Mouse (Mus musculus) thymus, adult 2 months (tissue): ENCODE results near the gene Dvl2. TPM values are rescaled to one million over a fixed set of nuclear protein-coding genes. Genes with fewer than 3 reads are reported as not detected.
"Not testable (repeated sequence)": the region's sequence is repeated elsewhere in the genome, so short reads cannot be mapped to it uniquely, and the experiment has no call there.

Experiments
- DNase-seq: peaks from one replicate; pipeline ENCODE4 v3.0.0; 2021
- H3K27ac ChIP-seq: fragments of 200-500 bp; 2 replicates; pipeline ENCODE4 v1.5.1; 2012; ENCODE audit warnings: low read length, control low read depth; ENCODE audit not compliant: control insufficient read depth, insufficient read depth
- H3K27me3 ChIP-seq: fragments of 200-500 bp; 2 replicates; pipeline ENCODE4 v1.6.1; 2012; ENCODE audit warnings: mild to moderate bottlenecking, low read length, moderate library complexity, mixed read lengths; ENCODE audit not compliant: control insufficient read depth, insufficient read depth
- H3K36me3 ChIP-seq: fragments of 200-500 bp; 2 replicates; pipeline ENCODE4 v1.6.1; 2012; ENCODE audit warnings: mild to moderate bottlenecking, low read length, moderate library complexity; ENCODE audit not compliant: control insufficient read depth, insufficient read depth
- H3K4me1 ChIP-seq: fragments of 200-500 bp; replicated peaks from 2 replicates; pipeline ENCODE4 v1.6.1; 2012; ENCODE audit warnings: low read length; ENCODE audit not compliant: control insufficient read depth, insufficient read depth
- H3K4me3 ChIP-seq: fragments of 200-500 bp; 2 replicates; pipeline ENCODE4 v1.5.1; 2012; ENCODE audit warnings: mild to moderate bottlenecking, low read length, control low read depth, moderate library complexity; ENCODE audit not compliant: control insufficient read depth, insufficient read depth
- CTCF ChIP-seq: fragments of 200-500 bp; IDR thresholded peaks from 2 replicates; pipeline ENCODE4 v1.5.1; 2012; ENCODE audit warnings: mild to moderate bottlenecking, control low read depth, low read length, moderate library complexity, borderline replicate concordance; ENCODE audit not compliant: control insufficient read depth, poor library complexity, insufficient read depth; ENCODE audit errors: extremely low read depth
- POLR2A ChIP-seq: fragments of 200-500 bp; IDR thresholded peaks from 2 replicates; pipeline ENCODE4 v1.6.1; 2012; ENCODE audit warnings: mild to moderate bottlenecking, low read length, control low read depth, moderate library complexity; ENCODE audit not compliant: control insufficient read depth, poor library complexity, insufficient read depth; ENCODE audit errors: extremely low read depth
- WGBS: fragments of 180-500 bp; shearing (Covaris S2); methylation state at CpG from one replicate; pipeline ENCODE4 v1.1.7; 2018; 5-methylcytosine and 5-hydroxymethylcytosine counted together
- polyA plus RNA-seq: library from polyadenylated mRNA; depleted of rRNA; stranded (reverse); fragments of >200 nt; gene quantifications from 2 replicates; pipeline ENCODE4 v1.2.3, GENCODE M21; 2012

Gene Dvl2
- polyA plus RNA-seq, 1 experiment: 52.4 TPM

DNA sequence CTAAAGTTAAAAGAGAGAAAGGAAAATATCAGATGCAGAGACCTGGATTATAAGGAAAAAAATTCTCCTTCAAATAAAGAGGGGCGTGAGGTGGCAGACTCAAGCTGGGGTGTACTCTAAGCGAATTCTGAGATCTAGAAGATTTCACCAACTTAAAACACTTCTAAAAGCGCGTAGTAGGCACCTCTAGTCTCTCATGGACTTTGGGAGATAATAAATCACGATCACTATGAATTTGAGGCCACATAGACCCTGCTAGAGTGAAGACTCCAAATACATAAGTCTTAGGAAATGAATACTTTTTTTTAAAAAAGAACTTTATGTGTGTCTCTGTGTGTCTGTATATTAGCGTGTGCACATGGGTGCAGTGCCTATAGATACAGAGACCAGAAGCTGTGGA is 15.3 kb downstream of the Dvl2 start:
- Histone ChIP-seq H3K4me1 (peaks cover 37% of the 10 kb centered on the region), H3K4me3 (no peak overlapping the region), H3K27ac (no peak overlapping the region), H3K36me3 (peaks cover 9% of the 10 kb centered on the region; the same call in 1 of the 2 replicates), H3K27me3 (no peaks in the 10 kb centered on the region)
- no peak for DNase-seq
- TF ChIP-seq POLR2A (no peak), CTCF (no peak)
- WGBS: 80% methylated on average over 6 of the region's 6 CpGs

- not testable (repeated sequence) for DNase-seq, H3K4me3 ChIP-seq, H3K36me3 ChIP-seq, H3K27me3 ChIP-seq, H3K27ac ChIP-seq
- 90% methylated on average over 2 of the region's 2 CpGs for WGBS
- peaks cover 41% of the 10 kb centered on the region for H3K4me1 ChIP-seq
Observed at GRCm38 (mm10) chr11:70016177-70016576, 15.8 kb downstream of the Dvl2 start.

- TF ChIP-seq CTCF: no peak
- Histone ChIP-seq H3K27me3 (no peaks in the 10 kb centered on the region), H3K4me1 (peaks cover 46% of the 10 kb centered on the region), H3K27ac (peak within 1 kb of the TSS; percentile 49; the same call in 1 of the 2 replicates), H3K36me3 (peaks cover 4% of the 10 kb centered on the region; the same call in 1 of the 2 replicates), H3K4me3 (no peak within 1 kb of the TSS)
- 94% methylated on average over 3 of the region's 3 CpGs for WGBS
- no peak for DNase-seq
Observed at GRCm38 (mm10) chr11:70016669-70017068, 16.3 kb downstream of the Dvl2 start, which contains the start of gene Dlg4. Gene Dlg4 (plus strand): TSS chr11:70016942.

- TF ChIP-seq POLR2A (no peak), CTCF (no peak)
- Histone ChIP-seq H3K4me1 (peaks cover 48% of the 10 kb centered on the region), H3K4me3 (no peak overlapping the region), H3K27me3 (no peaks in the 10 kb centered on the region), H3K27ac (0 out of 2 replicates have a peak overlapping the region, but pooled peaks have one; percentile 49), H3K36me3 (no peaks in the 10 kb centered on the region)
- no peak for DNase-seq
- 78% methylated on average over 7 of the region's 7 CpGs for WGBS
Observed at GRCm38 (mm10) chr11:70017199-70017767, 16.9 kb downstream of the Dvl2 start.

DNA sequence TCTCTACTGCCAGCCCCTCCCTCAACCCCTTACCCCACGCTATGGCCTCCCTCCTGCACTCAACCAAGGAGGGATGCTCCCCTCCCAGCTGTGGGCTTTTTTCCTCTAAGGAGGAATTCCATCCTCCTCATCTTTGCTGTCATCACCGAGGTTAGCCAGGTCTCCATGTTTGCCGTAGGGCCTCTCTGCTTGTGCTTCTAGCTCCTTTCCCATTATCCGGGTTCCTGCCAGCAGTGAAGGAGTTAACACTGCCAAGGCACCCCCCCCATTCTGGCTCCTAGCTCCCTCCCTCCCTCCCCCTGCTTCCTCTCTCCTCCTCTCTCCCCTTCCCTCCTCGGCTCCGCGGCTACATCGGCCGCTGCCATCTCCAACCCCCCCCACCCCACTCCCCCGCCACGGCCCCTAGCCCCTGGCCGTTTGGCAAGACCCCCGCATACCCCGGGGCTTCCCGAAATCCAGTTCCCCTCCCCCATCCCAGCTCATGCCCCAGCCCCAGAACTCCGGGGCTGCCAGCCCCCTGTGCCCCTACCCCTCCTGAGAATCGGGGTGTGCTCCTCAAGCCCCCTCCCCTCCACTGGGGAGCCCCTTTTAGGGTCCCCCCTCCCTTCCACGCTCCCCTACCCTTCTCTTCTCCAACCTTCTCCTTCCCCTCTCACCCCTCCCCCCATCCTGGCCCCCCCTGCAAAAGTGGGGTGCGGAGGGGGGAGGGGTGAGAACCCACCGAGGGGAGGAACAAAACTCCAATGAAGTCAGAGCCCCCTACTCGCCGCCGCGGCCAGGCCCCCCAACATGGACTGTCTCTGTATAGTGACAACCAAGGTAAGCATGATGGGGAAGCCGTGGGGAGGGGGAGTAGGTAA is 18.0 kb downstream of the Dvl2 start:
- peak; percentile 58 for DNase-seq
- Histone ChIP-seq H3K27ac (peak overlapping the region; percentile 84), H3K36me3 (no peaks in the 10 kb centered on the region), H3K4me3 (peak overlapping the region; percentile 55), H3K4me1 (peaks cover 48% of the 10 kb centered on the region), H3K27me3 (no peaks in the 10 kb centered on the region)
- WGBS: 1% methylated on average over 25 of the region's 25 CpGs
- TF ChIP-seq CTCF (no peak), POLR2A (no peak)

DNA sequence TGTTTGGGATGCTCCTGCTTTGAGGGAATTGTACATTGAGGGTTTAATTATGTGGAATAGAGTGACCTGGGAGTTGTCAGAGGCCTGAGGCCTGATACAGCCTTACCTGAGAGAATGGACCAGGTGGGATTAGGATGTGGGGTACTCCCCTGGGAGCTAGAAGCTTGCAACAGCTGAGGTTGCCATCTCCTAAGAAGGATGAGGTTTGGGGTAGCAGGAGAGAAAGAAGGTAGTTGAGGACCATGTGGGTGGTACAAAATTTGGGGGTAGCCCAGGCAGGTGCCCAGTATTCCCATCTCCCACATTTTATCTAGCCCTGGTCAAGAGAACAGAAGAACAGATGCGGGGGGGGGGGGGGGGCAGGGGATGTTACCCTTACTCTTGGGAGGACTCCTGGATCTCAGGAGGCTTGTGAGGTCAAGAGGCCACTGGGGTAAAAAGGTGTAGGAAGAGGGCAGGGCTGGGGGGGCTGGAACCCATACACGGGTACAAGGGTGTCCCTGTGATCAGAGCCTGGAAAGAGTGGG is 19.2 kb downstream of the Dvl2 start:
- Histone ChIP-seq H3K4me3 (peak overlapping the region; percentile 37), H3K4me1 (peaks cover 48% of the 10 kb centered on the region), H3K27ac (peak overlapping the region; percentile 84), H3K36me3 (no peaks in the 10 kb centered on the region), H3K27me3 (no peaks in the 10 kb centered on the region)
- TF ChIP-seq POLR2A (0 out of 2 replicates have a peak, but pooled peaks have one; percentile 39), CTCF (no peak)
- no peak for DNase-seq
- 9% methylated on average over 2 of the region's 2 CpGs for WGBS
